Mouse (Mus musculus): ENCODE results near the gene Zxdb. TPM values are rescaled to one million over a fixed set of nuclear protein-coding genes. Genes with fewer than 3 reads are reported as not detected.
"Not testable (repeated sequence)": the region's sequence is repeated elsewhere in the genome, so short reads cannot be mapped to it uniquely, and the experiment has no call there.

Zxdb gene
- polyA plus RNA-seq (2015; fragmentation: Nextera tagmentation; extraction: Ambion mirVana), result 0.33 and 0.46 TPM in 2 replicates

GRCm38 (mm10) chrX:94724192-94724971 lies at the start of gene Zxdb:
TSS of gene Zxdb (plus strand) at chrX:94724569.
- not testable (repeated sequence) for H3K9ac ChIP-seq (replicated peaks); DNase-seq; H3K9me3 ChIP-seq (ENCODE audit: low read length); H3K36me3 ChIP-seq (replicated peaks; ENCODE audit: insufficient read depth, low read length); H3K4me1 ChIP-seq (ENCODE audit: insufficient read depth); H3K4me3 ChIP-seq (ENCODE audit: low read depth, low read length); H3K4me2 ChIP-seq (ENCODE audit: low read depth, low read length); H3K27me3 ChIP-seq (ENCODE audit: insufficient read depth, low read length); H3K27ac ChIP-seq (ENCODE audit: low read depth)
- peak; percentile 66 for ATAC-seq
- WGBS (ENCODE audit: insufficient replicate concordance), result no CpG with 5 or more reads among the region's 60 CpGs

GRCm38 (mm10) chrX:94674977-94675376 lies 49.4 kb upstream of the Zxdb start:
- no peak overlapping the region for H3K27ac ChIP-seq (ENCODE audit: low read depth)
- no peak overlapping the region for H3K4me3 ChIP-seq (ENCODE audit: low read depth, low read length)
- no peaks in the 10 kb centered on the region for H3K9me3 ChIP-seq (ENCODE audit: low read length)
- DNase-seq (peak; percentile 45), ATAC-seq (no peak)
- no peak overlapping the region for H3K4me2 ChIP-seq (ENCODE audit: low read depth, low read length)
- TF ChIP-seq CTCF (IDR thresholded peaks at IDR 0.05; ENCODE audit: low read depth) (peak; percentile 74), EP300 (IDR thresholded peaks at IDR 0.05; ENCODE audit: low read depth) (no peak)
- no peak overlapping the region for H3K9ac ChIP-seq (replicated peaks)
- 44% methylated on average over 4 of the region's 4 CpGs for WGBS (ENCODE audit: insufficient replicate concordance)
- H3K27me3 ChIP-seq (ENCODE audit: insufficient read depth, low read length), result no peaks in the 10 kb centered on the region
- H3K4me1 ChIP-seq (ENCODE audit: insufficient read depth), result no peaks in the 10 kb centered on the region
- no peaks in the 10 kb centered on the region for H3K36me3 ChIP-seq (replicated peaks; ENCODE audit: insufficient read depth, low read length)

- not testable (repeated sequence) for H3K4me1 ChIP-seq (ENCODE audit: insufficient read depth); DNase-seq; H3K9ac ChIP-seq (replicated peaks); H3K36me3 ChIP-seq (replicated peaks; ENCODE audit: insufficient read depth, low read length); ATAC-seq; H3K27ac ChIP-seq (ENCODE audit: low read depth); H3K4me3 ChIP-seq (ENCODE audit: low read depth, low read length); H3K4me2 ChIP-seq (ENCODE audit: low read depth, low read length); H3K27me3 ChIP-seq (ENCODE audit: insufficient read depth, low read length); H3K9me3 ChIP-seq (ENCODE audit: low read length)
- WGBS (ENCODE audit: insufficient replicate concordance), result no CpG with 5 or more reads among the region's 2 CpGs
Observed at GRCm38 (mm10) chrX:94681581-94681980, 42.8 kb upstream of the Zxdb start.

GRCm38 (mm10) chrX:94689593-94689992 lies 34.8 kb upstream of the Zxdb start:
- not testable (repeated sequence) for H3K4me3 ChIP-seq (ENCODE audit: low read depth, low read length); DNase-seq; H3K9me3 ChIP-seq (ENCODE audit: low read length); H3K4me2 ChIP-seq (ENCODE audit: low read depth, low read length); H3K9ac ChIP-seq (replicated peaks); H3K27me3 ChIP-seq (ENCODE audit: insufficient read depth, low read length); H3K27ac ChIP-seq (ENCODE audit: low read depth); H3K4me1 ChIP-seq (ENCODE audit: insufficient read depth); H3K36me3 ChIP-seq (replicated peaks; ENCODE audit: insufficient read depth, low read length)
- TF ChIP-seq CTCF (IDR thresholded peaks at IDR 0.05; ENCODE audit: low read depth), result 0 out of 2 replicates have a peak, but pooled peaks have one; percentile 15
- WGBS (ENCODE audit: insufficient replicate concordance), result 68% methylated on average over 5 of the region's 5 CpGs
- 0 out of 2 replicates have a peak, but pooled peaks have one; percentile 38 for ATAC-seq

- H3K4me1 ChIP-seq (ENCODE audit: insufficient read depth); H3K36me3 ChIP-seq (replicated peaks; ENCODE audit: insufficient read depth, low read length); H3K27me3 ChIP-seq (ENCODE audit: insufficient read depth, low read length); H3K4me2 ChIP-seq (ENCODE audit: low read depth, low read length); H3K4me3 ChIP-seq (ENCODE audit: low read depth, low read length); H3K9ac ChIP-seq (replicated peaks); ATAC-seq; H3K9me3 ChIP-seq (ENCODE audit: low read length); DNase-seq; H3K27ac ChIP-seq (ENCODE audit: low read depth): not testable (repeated sequence)
- WGBS (ENCODE audit: insufficient replicate concordance), result 87% methylated on average over 6 of the region's 7 CpGs
Observed at GRCm38 (mm10) chrX:94706676-94707075, 17.7 kb upstream of the Zxdb start.

GRCm38 (mm10) chrX:94709752-94710151 lies 14.6 kb upstream of the Zxdb start:
- WGBS (ENCODE audit: insufficient replicate concordance), result no CpG with 5 or more reads among the region's 3 CpGs
- not testable (repeated sequence) for H3K4me1 ChIP-seq (ENCODE audit: insufficient read depth); ATAC-seq; H3K4me2 ChIP-seq (ENCODE audit: low read depth, low read length); H3K9me3 ChIP-seq (ENCODE audit: low read length); H3K27ac ChIP-seq (ENCODE audit: low read depth); H3K27me3 ChIP-seq (ENCODE audit: insufficient read depth, low read length); DNase-seq; H3K9ac ChIP-seq (replicated peaks); H3K4me3 ChIP-seq (ENCODE audit: low read depth, low read length); H3K36me3 ChIP-seq (replicated peaks; ENCODE audit: insufficient read depth, low read length)

GRCm38 (mm10) chrX:94724972-94725569 lies 702 bp downstream of the Zxdb start:
- H3K9ac ChIP-seq (replicated peaks); H3K9me3 ChIP-seq (ENCODE audit: low read length); H3K4me2 ChIP-seq (ENCODE audit: low read depth, low read length); H3K4me3 ChIP-seq (ENCODE audit: low read depth, low read length); H3K36me3 ChIP-seq (replicated peaks; ENCODE audit: insufficient read depth, low read length); H3K4me1 ChIP-seq (ENCODE audit: insufficient read depth); DNase-seq; H3K27me3 ChIP-seq (ENCODE audit: insufficient read depth, low read length); H3K27ac ChIP-seq (ENCODE audit: low read depth): not testable (repeated sequence)
- no CpG with 5 or more reads among the region's 102 CpGs for WGBS (ENCODE audit: insufficient replicate concordance)
- peak; percentile 69 for ATAC-seq

- H3K4me3 ChIP-seq (ENCODE audit: low read depth, low read length), result not testable (repeated sequence)
Observed at GRCm38 (mm10) chrX:94725627-94726083, 1.3 kb downstream of the Zxdb start.

More at GRCm38 (mm10) chrX:94725627-94726083, 1.3 kb downstream of the Zxdb start:
- not testable (repeated sequence) for H3K4me1 ChIP-seq (ENCODE audit: insufficient read depth); H3K9ac ChIP-seq (replicated peaks); H3K27ac ChIP-seq (ENCODE audit: low read depth); H3K9me3 ChIP-seq (ENCODE audit: low read length); DNase-seq; H3K36me3 ChIP-seq (replicated peaks; ENCODE audit: insufficient read depth, low read length); H3K4me2 ChIP-seq (ENCODE audit: low read depth, low read length); H3K27me3 ChIP-seq (ENCODE audit: insufficient read depth, low read length)
- peak; percentile 11; the same call in 1 of the 2 replicates for ATAC-seq
- no CpG with 5 or more reads among the region's 41 CpGs for WGBS (ENCODE audit: insufficient replicate concordance)
